Mouse (Mus musculus) yolk sac, embryonic 10.5 days (tissue): Measurements from ENCODE around the gene Scd2.
"Not testable (repeated sequence)": the region's sequence is repeated elsewhere in the genome, so short reads cannot be mapped to it uniquely, and the experiment has no call there.

Experiments
- DNase-seq: peaks from one replicate; pipeline ENCODE4 v3.0.0-alpha.2; 2017; ENCODE audit warnings: low spot score

Gene Scd2

GRCm38 (mm10) chr19:44292941-44293768 lies at the start of gene Scd2:
Gene Scd2, plus strand, starts transcription at chr19:44293674.
- DNase-seq, result peak; percentile 88

- peak; percentile 21 for DNase-seq
These were observed 47.7 kb upstream of the Scd2 start for GRCm38 (mm10) chr19:44245761-44246171.

- no peak for DNase-seq
These were observed 47.0 kb upstream of the Scd2 start for GRCm38 (mm10) chr19:44246341-44246911.

- DNase-seq, result peak; percentile 42
These were observed 46.0 kb upstream of the Scd2 start for GRCm38 (mm10) chr19:44247281-44248080.

- DNase-seq, result peak; percentile 99
These were observed 45.2 kb upstream of the Scd2 start for GRCm38 (mm10) chr19:44248081-44248853.

- DNase-seq, result no peak
These were observed 44.6 kb upstream of the Scd2 start for GRCm38 (mm10) chr19:44248854-44249351.

- DNase-seq, result not testable (repeated sequence)
These were observed 42.3 kb upstream of the Scd2 start for GRCm38 (mm10) chr19:44251138-44251537.

- no peak for DNase-seq
These were observed 41.4 kb upstream of the Scd2 start for GRCm38 (mm10) chr19:44251936-44252558.

- DNase-seq, result not testable (repeated sequence)
These were observed 39.4 kb upstream of the Scd2 start for GRCm38 (mm10) chr19:44254106-44254505.

GRCm38 (mm10) chr19:44257377-44257966 lies 36.0 kb upstream of the Scd2 start:
- no peak for DNase-seq

- DNase-seq, result no peak
These were observed 34.0 kb upstream of the Scd2 start for GRCm38 (mm10) chr19:44259484-44259883.

GRCm38 (mm10) chr19:44260487-44260886 lies 33.0 kb upstream of the Scd2 start:
- no peak for DNase-seq

GRCm38 (mm10) chr19:44261774-44262173 lies 31.7 kb upstream of the Scd2 start:
- DNase-seq, result no peak

- no peak for DNase-seq
These were observed 29.9 kb upstream of the Scd2 start for GRCm38 (mm10) chr19:44263581-44263980.

GRCm38 (mm10) chr19:44264226-44264625 lies 29.2 kb upstream of the Scd2 start:
- DNase-seq, result no peak

GRCm38 (mm10) chr19:44265300-44265699 lies 28.2 kb upstream of the Scd2 start:
- DNase-seq, result no peak

- DNase-seq, result no peak
These were observed 27.6 kb upstream of the Scd2 start for GRCm38 (mm10) chr19:44265911-44266337.

- no peak for DNase-seq
These were observed 27.0 kb upstream of the Scd2 start for GRCm38 (mm10) chr19:44266458-44266823.

GRCm38 (mm10) chr19:44266824-44267498 lies 26.5 kb upstream of the Scd2 start:
- peak; percentile 95 for DNase-seq

GRCm38 (mm10) chr19:44267499-44268002 lies 25.9 kb upstream of the Scd2 start:
- DNase-seq, result no peak
